Mouse (Mus musculus): ENCODE measurements around the gene Ints14.
A peak's percentile ranks its signal among the peaks of the same experiment; 100 is the strongest.
"Not testable (repeated sequence)": the region's sequence is repeated elsewhere in the genome, so short reads cannot be mapped to it uniquely, and the experiment has no call there.

Gene Ints14

GRCm38 (mm10) chr9:64953190-64953589, 7.5 kb upstream of the Ints14 start:
- DNase-seq, result no peak

GRCm38 (mm10) chr9:64956337-64956736, 4.4 kb upstream of the Ints14 start:
- DNase-seq, result peak; percentile 37

DNA sequence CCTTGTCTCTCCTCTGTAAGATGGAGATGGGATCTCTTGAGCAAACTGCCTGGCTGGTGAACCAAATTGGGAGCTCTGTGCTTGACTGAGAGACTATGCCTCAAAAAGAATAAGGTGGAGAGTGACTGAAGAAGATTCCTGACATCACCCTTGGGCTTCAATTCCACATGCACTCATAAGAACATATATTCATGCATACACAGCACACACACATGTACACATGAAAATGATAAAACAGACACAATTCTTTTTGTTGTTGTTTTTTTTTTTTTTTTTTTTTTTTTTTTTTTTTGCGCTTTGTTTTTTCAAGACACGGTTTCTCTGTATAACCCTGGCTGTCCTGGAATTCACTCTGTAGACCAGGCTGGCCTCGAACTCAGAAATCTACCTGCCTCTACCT, 3.4 kb upstream of the Ints14 start:
- DNase-seq, result no peak

- DNase-seq, result no peak
Measured at GRCm38 (mm10) chr9:64960978-64961320, 244 bp downstream of the Ints14 start.

DNA sequence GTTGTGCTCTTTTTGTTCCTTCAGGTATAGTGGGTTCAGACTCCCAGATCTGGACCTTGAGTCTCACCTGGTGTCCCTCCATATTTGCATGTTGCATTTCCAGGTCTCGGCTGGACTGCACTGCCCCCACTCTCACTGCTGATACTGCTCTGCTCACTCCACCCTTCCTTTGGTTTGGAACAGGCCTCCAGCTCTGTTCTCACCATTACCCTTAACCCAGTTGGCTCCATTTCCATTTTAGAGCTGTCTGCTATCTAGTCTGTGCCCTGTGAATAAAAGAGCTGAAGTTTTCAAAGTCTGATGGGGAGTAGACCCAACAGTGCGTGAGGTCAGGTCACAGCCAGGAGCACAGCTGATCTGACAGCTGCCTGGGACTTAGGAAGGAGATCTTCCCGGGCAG, 19.8 kb downstream of the Ints14 start:
- no peak for DNase-seq

- no peak for DNase-seq
Measured at GRCm38 (mm10) chr9:64981904-64982303, 21.2 kb downstream of the Ints14 start.

DNA sequence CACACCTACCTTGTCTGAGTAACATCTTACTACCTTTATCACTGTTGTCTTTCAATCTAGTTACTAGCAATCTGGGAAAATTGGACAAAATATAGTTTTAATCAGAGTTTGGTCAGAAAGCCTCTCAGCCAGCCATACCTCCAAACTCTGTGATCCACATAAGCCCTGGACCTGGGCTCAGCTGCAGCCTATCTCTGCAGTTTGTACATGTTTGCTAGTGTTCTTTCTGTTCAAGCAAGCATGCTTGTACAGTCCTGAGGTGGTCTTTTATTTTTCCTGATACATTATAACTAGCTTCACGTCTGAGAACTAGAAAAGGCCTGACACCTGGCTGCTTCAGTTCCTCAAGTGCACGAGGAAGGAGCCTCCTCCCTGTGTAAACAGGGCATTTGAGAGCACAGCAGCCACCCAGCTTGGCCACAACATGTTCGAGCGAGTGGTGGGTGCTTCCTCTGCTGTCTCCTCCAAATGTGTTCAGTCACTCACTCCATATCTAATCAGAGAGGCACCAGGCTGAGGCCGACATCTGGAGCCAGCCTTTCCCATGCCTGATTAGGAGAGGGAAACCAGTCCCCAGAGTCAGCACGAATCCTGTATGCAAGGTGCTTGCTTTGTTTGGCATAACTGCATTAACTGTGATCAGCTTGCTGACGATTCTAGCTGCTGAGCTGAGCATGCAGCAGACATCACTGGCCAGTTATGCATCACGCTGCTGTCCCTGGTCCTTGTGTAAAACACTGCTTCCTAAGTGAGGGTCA, 24.5 kb downstream of the Ints14 start:
- no peak for DNase-seq

- DNase-seq, result no peak
Measured at GRCm38 (mm10) chr9:64985807-64986206, 25.1 kb downstream of the Ints14 start.

GRCm38 (mm10) chr9:64987651-64988050, 26.9 kb downstream of the Ints14 start:
- DNase-seq, result no peak

- no peak for DNase-seq
Measured at GRCm38 (mm10) chr9:64988443-64988842, 27.7 kb downstream of the Ints14 start.

GRCm38 (mm10) chr9:64990291-64990690, 29.6 kb downstream of the Ints14 start:
- no peak for DNase-seq

- not testable (repeated sequence) for DNase-seq
Measured at GRCm38 (mm10) chr9:64995464-64995863, 34.8 kb downstream of the Ints14 start.

DNA sequence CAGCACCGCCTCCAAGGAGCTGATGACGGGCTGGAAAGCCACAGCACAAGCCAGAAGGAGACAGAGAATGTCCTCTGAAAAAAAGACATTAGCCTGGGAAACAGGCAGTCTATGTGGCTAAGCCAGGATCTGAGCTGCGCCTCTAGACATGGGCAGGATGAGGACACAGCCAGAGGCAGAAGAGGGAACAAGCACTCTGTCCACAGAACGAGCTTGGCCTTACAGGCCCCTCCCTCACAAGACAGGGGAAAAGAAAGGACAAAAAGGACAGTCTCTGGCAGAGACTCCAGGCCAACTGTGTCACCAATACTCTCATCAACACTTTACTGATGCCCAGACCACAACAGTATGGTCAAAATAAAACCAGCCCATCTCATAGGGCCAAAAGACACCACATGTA, 40.8 kb downstream of the Ints14 start:
- DNase-seq, result no peak

DNA sequence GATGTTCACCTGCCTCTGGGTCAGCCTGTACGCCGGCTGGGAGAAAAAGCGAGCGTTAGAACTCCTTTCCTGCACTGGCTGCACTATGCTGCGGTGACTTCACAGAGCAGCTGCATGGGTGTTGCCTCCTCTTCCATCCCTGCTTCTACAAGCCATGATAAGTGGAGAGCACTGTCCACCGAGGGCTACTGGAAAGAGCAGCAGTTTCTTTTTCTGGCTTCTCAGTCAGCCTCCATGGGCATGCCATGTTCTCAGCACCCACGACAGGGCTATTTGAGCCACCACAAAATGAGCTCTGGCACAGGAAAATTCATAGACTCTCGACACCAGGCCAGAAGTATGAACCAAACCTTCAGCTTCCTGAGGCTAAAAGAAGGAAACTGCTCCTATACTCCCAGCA, 45.0 kb downstream of the Ints14 start:
- DNase-seq, result no peak

DNA sequence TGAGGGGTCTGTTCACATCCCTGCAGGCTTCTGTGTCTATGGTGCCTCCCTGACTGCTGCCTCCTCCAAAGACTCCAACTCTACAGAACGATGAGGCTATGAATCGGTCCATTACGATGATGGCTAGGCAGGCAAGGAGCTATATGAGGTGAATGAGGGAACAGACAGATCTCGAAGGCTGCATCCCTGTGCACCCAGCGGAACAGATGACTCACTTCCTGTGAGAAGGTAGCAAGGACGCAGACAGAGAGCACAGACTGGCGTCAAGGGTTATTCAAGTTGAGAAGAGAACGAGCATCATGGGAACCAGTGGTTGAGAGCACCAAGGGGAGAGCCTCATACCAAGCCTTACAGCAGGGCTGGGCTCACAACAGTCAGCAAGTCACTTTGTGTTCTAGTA, 49.9 kb downstream of the Ints14 start:
- DNase-seq, result no peak

GRCm38 (mm10) chr9:65011304-65011703, 50.6 kb downstream of the Ints14 start:
- peak; percentile 37 for DNase-seq

GRCm38 (mm10) chr9:65015461-65016222, 54.9 kb downstream of the Ints14 start:
- DNase-seq, result no peak

DNA sequence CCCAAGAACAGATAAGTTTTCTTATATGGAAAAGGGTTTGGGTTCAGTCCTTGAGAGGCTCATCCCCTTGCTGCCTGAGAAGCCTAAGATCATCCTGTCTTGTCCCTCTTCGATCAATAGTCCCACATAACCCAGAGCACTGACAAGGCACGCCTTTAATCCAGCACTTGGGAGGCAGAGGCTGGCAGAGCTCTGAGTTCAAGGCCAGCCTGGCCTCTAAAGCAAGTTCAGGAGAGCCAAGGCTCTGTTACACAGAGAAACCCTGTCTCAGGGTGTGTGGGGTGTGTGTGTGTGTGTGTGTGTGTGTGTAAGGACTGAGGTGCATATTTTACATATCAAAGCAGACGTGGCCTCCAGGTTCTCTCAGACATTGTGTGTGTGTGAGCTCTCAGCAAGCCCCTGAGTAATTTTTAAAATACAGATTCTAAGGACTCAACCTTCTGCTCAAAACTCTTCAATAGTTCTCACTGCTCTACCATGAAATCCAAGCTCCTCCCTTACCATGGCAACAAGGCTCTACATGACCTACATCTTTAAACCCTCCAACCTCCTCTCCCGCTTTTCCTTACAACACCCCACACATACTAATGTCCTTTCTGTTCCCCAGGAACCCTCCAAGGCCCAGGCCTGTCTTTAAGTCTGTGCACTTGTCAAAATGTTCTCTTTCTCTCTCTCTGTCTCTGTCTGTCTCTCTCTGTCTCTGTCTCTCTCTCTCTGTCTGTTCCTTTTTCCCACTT, 55.7 kb downstream of the Ints14 start:
- no peak for DNase-seq

- no peak for DNase-seq
Measured at GRCm38 (mm10) chr9:65016978-65017827, 56.5 kb downstream of the Ints14 start.

DNA sequence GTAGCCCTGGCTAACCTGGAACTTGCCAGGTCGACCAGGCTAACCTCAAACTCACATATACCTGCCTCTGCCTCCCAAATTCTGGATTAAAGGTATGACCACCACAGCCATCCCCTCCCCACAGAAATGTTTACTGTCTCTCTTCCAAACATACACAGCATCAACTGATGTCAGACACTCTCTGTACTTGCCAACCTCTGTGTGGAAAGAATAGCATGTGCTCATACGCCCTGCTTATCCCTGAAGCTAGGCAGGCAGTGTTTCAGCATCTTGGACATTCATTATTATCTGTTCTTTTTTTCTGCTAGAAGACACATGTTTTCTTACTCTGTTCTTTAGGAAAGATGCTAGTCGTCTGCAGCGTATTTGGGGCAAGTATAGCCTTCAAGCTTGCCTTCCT, 57.2 kb downstream of the Ints14 start:
- no peak for DNase-seq

GRCm38 (mm10) chr9:65018588-65019121, 58.0 kb downstream of the Ints14 start:
- no peak for DNase-seq

DNA sequence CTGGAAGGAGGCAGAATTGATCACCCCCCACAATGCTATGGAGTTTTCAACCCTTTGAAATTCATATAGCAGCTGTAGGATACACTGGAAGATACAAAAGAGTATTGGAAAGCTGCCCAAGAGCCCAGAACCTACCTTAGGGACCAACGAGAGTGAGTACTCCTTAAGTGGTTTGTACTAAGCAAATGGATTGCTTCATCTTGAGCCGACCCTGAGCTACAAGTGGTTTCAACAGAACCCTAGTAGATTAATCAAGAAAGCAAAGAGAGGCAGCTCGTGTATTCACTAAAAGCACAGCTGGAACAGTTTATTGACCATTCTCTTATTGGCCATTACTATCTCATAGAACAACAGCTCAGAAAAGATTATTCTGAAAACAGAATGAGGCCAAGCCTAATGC, 58.4 kb downstream of the Ints14 start:
- DNase-seq, result no peak

GRCm38 (mm10) chr9:65020128-65020527, 59.4 kb downstream of the Ints14 start:
- DNase-seq, result no peak
